Mouse (Mus musculus) MEL (cell line): ENCODE results near the gene Cdk20.

Experiments
- CHD1 ChIP-seq: IDR thresholded peaks from 2 replicates; pipeline ENCODE4 v1.6.1; 2012; ENCODE audit warnings: low read depth, mild to moderate bottlenecking, inconsistent platforms, low read length, improper control_type of control experiment
- CTCF ChIP-seq, 3 experiments: IDR thresholded peaks in 2 of 3; conservative IDR thresholded peaks in 1 of 3; 2 replicates each; pipeline ENCODE4 v1.5.1; 2011 to 2012; ENCODE audit warnings: low read length in 3 of 3, low read depth in 2 of 3, mild to moderate bottlenecking in 2 of 3, improper control_type of control experiment in 1 of 3, inconsistent platforms in 1 of 3, mixed read lengths in 1 of 3, moderate library complexity in 1 of 3; ENCODE audit not compliant: control insufficient read depth in 1 of 3, insufficient read depth in 1 of 3, poor library complexity in 1 of 3, severe bottlenecking in 1 of 3
- HCFC1 ChIP-seq: IDR thresholded peaks from 2 replicates; pipeline ENCODE4 v1.6.1; 2012; ENCODE audit warnings: low read depth, mild to moderate bottlenecking, inconsistent platforms, low read length, improper control_type of control experiment, moderate library complexity
- KAT2A ChIP-seq: conservative IDR thresholded peaks from 2 replicates; pipeline ENCODE4 v1.6.1; 2012; ENCODE audit warnings: low read depth, low read length, improper control_type of control experiment, inconsistent platforms
- NELFE ChIP-seq: IDR thresholded peaks from 2 replicates; pipeline ENCODE4 v1.6.1; 2011; ENCODE audit warnings: low read depth, low read length, improper control_type of control experiment
- POLR2A ChIP-seq, 2 experiments: IDR thresholded peaks; 2 replicates each; pipeline ENCODE4 v1.6.1; 2011 to 2012; ENCODE audit warnings: low read length in 2 of 2, mild to moderate bottlenecking in 2 of 2, control low read depth in 1 of 2, improper control_type of control experiment in 1 of 2, low read depth in 1 of 2, moderate library complexity in 1 of 2; ENCODE audit not compliant: control insufficient read depth in 1 of 2, insufficient read depth in 1 of 2, poor library complexity in 1 of 2
- RAD21 ChIP-seq: IDR thresholded peaks from 2 replicates; pipeline ENCODE4 v1.6.1; 2011; ENCODE audit warnings: mild to moderate bottlenecking, low read depth, low read length, improper control_type of control experiment
- SIN3A ChIP-seq: IDR thresholded peaks from 2 replicates; pipeline ENCODE4 v1.6.1; 2012; ENCODE audit warnings: low read length, improper control_type of control experiment, inconsistent platforms
- TBP ChIP-seq: IDR thresholded peaks from 2 replicates; pipeline ENCODE4 v1.8.0; 2011; ENCODE audit warnings: low read depth, low read length, improper control_type of control experiment
- TCF12 ChIP-seq: IDR thresholded peaks from 2 replicates; pipeline ENCODE4 v1.6.1; 2014; ENCODE audit warnings: low read depth, mild to moderate bottlenecking, inconsistent platforms, low read length, improper control_type of control experiment, moderate library complexity
- USF2 ChIP-seq, 2 experiments: IDR thresholded peaks; 2 replicates each; pipeline ENCODE4 v1.6.1; 2011 to 2012; ENCODE audit warnings: improper control_type of control experiment in 2 of 2, low read length in 2 of 2, borderline replicate concordance in 1 of 2, inconsistent platforms in 1 of 2, low read depth in 1 of 2, mild to moderate bottlenecking in 1 of 2; ENCODE audit not compliant: insufficient read depth in 1 of 2
- ZC3H11A ChIP-seq: IDR thresholded peaks from 2 replicates; pipeline ENCODE4 v1.6.1; 2012; ENCODE audit warnings: low read depth, mild to moderate bottlenecking, inconsistent platforms, low read length, improper control_type of control experiment

DNA sequence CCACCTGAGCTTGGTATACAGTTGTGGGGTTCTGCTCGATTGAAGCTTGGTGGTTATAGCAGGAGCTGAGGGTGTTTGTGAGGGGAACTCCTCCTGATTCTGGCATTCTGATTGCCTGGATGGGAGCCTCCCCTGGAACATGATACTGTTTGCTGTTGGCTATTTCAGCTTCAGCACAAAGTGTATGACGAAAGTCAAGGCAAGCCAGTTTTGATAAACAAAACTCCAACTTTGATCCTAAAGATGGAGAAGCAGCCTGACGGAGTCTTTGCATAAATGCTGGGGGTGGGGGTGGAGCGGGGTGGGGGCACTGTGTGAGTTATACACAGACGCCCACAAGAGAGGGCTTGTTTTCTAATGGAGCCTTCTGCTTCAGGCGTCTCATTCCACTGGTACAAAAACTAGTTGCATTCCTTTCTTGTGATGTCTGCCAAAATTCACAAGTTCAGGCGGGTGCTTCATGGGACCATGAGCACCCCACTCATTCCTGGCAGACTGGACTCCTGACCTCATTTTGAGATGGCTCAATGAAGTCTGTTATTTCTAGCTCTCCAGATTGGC is 31.2 kb upstream of the Cdk20 start:
- TF ChIP-seq CTCF (IDR thresholded peaks at IDR 0.05 in 2 of 3, conservative IDR thresholded peaks at IDR 0.05 in 1 of 3; ENCODE audit: control insufficient read depth in 1 of 3, insufficient read depth in 1 of 3, low read depth in 2 of 3, low read length in 3 of 3, poor library complexity in 1 of 3, severe bottlenecking in 1 of 3), result no peak
- no peak for TF ChIP-seq SIN3A
- no peak for TF ChIP-seq RAD21
- TF ChIP-seq KAT2A, result no peak
- no peak for TF ChIP-seq USF2 (IDR thresholded peaks at IDR 0.05; ENCODE audit: borderline replicate concordance in 1 of 2, insufficient read depth in 1 of 2, low read depth in 1 of 2, low read length in 2 of 2)
- no peak for TF ChIP-seq ZC3H11A
- TF ChIP-seq NELFE, result no peak
- no peak for TF ChIP-seq HCFC1
- TF ChIP-seq CHD1, result no peak
- TF ChIP-seq POLR2A (IDR thresholded peaks at IDR 0.05; ENCODE audit: control insufficient read depth in 1 of 2, insufficient read depth in 1 of 2, low read depth in 1 of 2, low read length in 2 of 2, poor library complexity in 1 of 2), result no peak
- TF ChIP-seq TCF12, result no peak
- TF ChIP-seq TBP, result no peak
